Mouse (Mus musculus) activated CD4-positive, CD25-positive, alpha-beta regulatory T cell, adult 9 weeks (primary cell): ENCODE measurements around the gene Tnfsf12. TPM values are rescaled to one million over a fixed set of nuclear protein-coding genes. Genes with fewer than 3 reads are reported as not detected.

Source experiments
- polyA plus RNA-seq: library from polyadenylated mRNA; unstranded; fragments of 100-300 nt; shearing (Covaris generic); gene quantifications from one replicate; pipeline ENCODE4 v1.2.1, GENCODE M21; 2017

Tnfsf12 gene
- polyA plus RNA-seq, result not detected

GRCm38 (mm10) chr11:69695361-69696181, at the start of gene Tnfsf12, which contains the start of gene Tnfsfm13:
Tnfsf12 (minus strand) TSS chr11:69695849.
Tnfsfm13 (minus strand) TSS chr11:69696098.

GRCm38 (mm10) chr11:69685526-69686148, 10.0 kb downstream of the Tnfsf12 start, which contains the start of gene Tnfsf13:
Tnfsf13 (minus strand) TSS chr11:69685784.

GRCm38 (mm10) chr11:69681314-69682208, 14.1 kb downstream of the Tnfsf12 start, which contains the start of gene Senp3:
Senp3 (minus strand) TSS chr11:69682084.

GRCm38 (mm10) chr11:69672211-69672706, 23.4 kb downstream of the Tnfsf12 start, which contains the start of gene Eif4a1:
Eif4a1 (minus strand) TSS chr11:69672423.

GRCm38 (mm10) chr11:69665961-69666664, 29.5 kb downstream of the Tnfsf12 start, which contains the start of gene Cd68:
Cd68 (minus strand) TSS chr11:69666153.

GRCm38 (mm10) chr11:69662213-69662966, 33.3 kb downstream of the Tnfsf12 start, which contains the start of gene Mpdu1:
Mpdu1 (minus strand) TSS chr11:69662642.

GRCm38 (mm10) chr11:69655264-69656064, 40.2 kb downstream of the Tnfsf12 start, which contains the start of gene Sox15:
Sox15 (plus strand) TSS chr11:69655314.

Other genes starting within 250 kb of the Tnfsf12 start
- gene Dnah2, start 146.7 kb downstream of the Tnfsf12 start, polyA plus RNA-seq, result not detected
- 0.50 TPM for gene Efnb3, start 135.6 kb downstream of the Tnfsf12 start, polyA plus RNA-seq
- 34.5 TPM for gene Wrap53, start 115.6 kb downstream of the Tnfsf12 start, polyA plus RNA-seq
- gene Trp53, start 115.5 kb downstream of the Tnfsf12 start, polyA plus RNA-seq, result 251 TPM
- not detected for gene Atp1b2, start 89.9 kb downstream of the Tnfsf12 start, polyA plus RNA-seq
- not detected for gene Shbg, start 77.9 kb downstream of the Tnfsf12 start, polyA plus RNA-seq
- not detected for gene Sat2, start 73.8 kb downstream of the Tnfsf12 start, polyA plus RNA-seq
- gene Fxr2, start 62.9 kb downstream of the Tnfsf12 start, polyA plus RNA-seq, result 8.7 TPM
- not detected for gene Sox15, start 40.5 kb downstream of the Tnfsf12 start, polyA plus RNA-seq
- 54.7 TPM for gene Mpdu1, start 33.2 kb downstream of the Tnfsf12 start, polyA plus RNA-seq
- gene Cd68, start 29.7 kb downstream of the Tnfsf12 start, polyA plus RNA-seq, result 10.0 TPM
- 587 TPM for gene Eif4a1, start 23.4 kb downstream of the Tnfsf12 start, polyA plus RNA-seq
- 41.0 TPM for gene Senp3, start 13.8 kb downstream of the Tnfsf12 start, polyA plus RNA-seq
- not detected for gene Tnfsf13, start 10.1 kb downstream of the Tnfsf12 start, polyA plus RNA-seq
- gene Tnfsfm13, start 249 bp upstream of the Tnfsf12 start, polyA plus RNA-seq, result not detected
- gene Polr2a, start 62.8 kb upstream of the Tnfsf12 start, polyA plus RNA-seq, result 59.9 TPM
- not detected for gene Slc35g3, start 66.1 kb upstream of the Tnfsf12 start, polyA plus RNA-seq
- 4.5 TPM for gene Zbtb4, start 70.1 kb upstream of the Tnfsf12 start, polyA plus RNA-seq
- gene Chrnb1, start 100.1 kb upstream of the Tnfsf12 start, polyA plus RNA-seq, result 4.8 TPM
- not detected for gene Fgf11, start 106.0 kb upstream of the Tnfsf12 start, polyA plus RNA-seq
- not detected for gene Tmem102, start 109.8 kb upstream of the Tnfsf12 start, polyA plus RNA-seq
- not detected for gene Gm39566, start 119.4 kb upstream of the Tnfsf12 start, polyA plus RNA-seq
- gene Spem2, start 122.6 kb upstream of the Tnfsf12 start, polyA plus RNA-seq, result not detected
- gene Spem1, start 126.3 kb upstream of the Tnfsf12 start, polyA plus RNA-seq, result not detected
- 0.56 TPM for gene Nlgn2, start 141.9 kb upstream of the Tnfsf12 start, polyA plus RNA-seq
- 125 TPM for gene Tmem256, start 142.7 kb upstream of the Tnfsf12 start, polyA plus RNA-seq
- 23.8 TPM for gene Plscr3, start 150.5 kb upstream of the Tnfsf12 start, polyA plus RNA-seq
- gene Tnk1, start 162.9 kb upstream of the Tnfsf12 start, polyA plus RNA-seq, result not detected
- gene Tmem95, start 182.2 kb upstream of the Tnfsf12 start, polyA plus RNA-seq, result not detected
- 2.1 TPM for gene Kctd11, start 185.6 kb upstream of the Tnfsf12 start, polyA plus RNA-seq
- gene Acap1, start 199.7 kb upstream of the Tnfsf12 start, polyA plus RNA-seq, result 613 TPM
- 2.8 TPM for gene 2810408A11Rik, start 205.1 kb upstream of the Tnfsf12 start, polyA plus RNA-seq
- 3.6 TPM for gene Neurl4, start 205.2 kb upstream of the Tnfsf12 start, polyA plus RNA-seq
- gene Gps2, start 218.0 kb upstream of the Tnfsf12 start, polyA plus RNA-seq, result 135 TPM
- 1,138 TPM for gene Eif5a, start 226.1 kb upstream of the Tnfsf12 start, polyA plus RNA-seq
- not detected for gene Ybx2, start 239.9 kb upstream of the Tnfsf12 start, polyA plus RNA-seq